Mouse (Mus musculus): ENCODE measurements at regions not wholly inside any gene's neighbourhood (a gene's known extent, or its start where the extent isn't known, plus 50 kb on each side); places are given as distances from the start of the nearest gene placed in this dataset.

- Histone ChIP-seq H3K4me2 (replicated peaks) (no peak overlapping the region), H3K36me3 (replicated peaks; ENCODE audit: control insufficient read depth, insufficient read depth) (no peaks in the 10 kb centered on the region), H3K27me3 (ENCODE audit: control insufficient read depth, insufficient read depth, low read length) (no peaks in the 10 kb centered on the region), H3K27ac (no peak overlapping the region), H3K9ac (no peak overlapping the region), H3K4me1 (replicated peaks; ENCODE audit: control insufficient read depth, insufficient read depth, low read length) (no peaks in the 10 kb centered on the region), H3K9me3 (ENCODE audit: control insufficient read depth, low read length) (no peaks in the 10 kb centered on the region), H3K4me3 (replicated peaks; ENCODE audit: low read length) (no peak overlapping the region)
- ATAC-seq (ENCODE audit: low FRiP score) (no peak), DNase-seq (ENCODE audit: low spot score) (no peak)
- 93% methylated on average over 15 of the region's 15 CpGs for WGBS
Measured at GRCm38 (mm10) chr6:31261797-31262540, 136.6 kb upstream of the Mkln1 start.

GRCm38 (mm10) chr6:31262651-31263050 lies 135.9 kb upstream of the Mkln1 start:
- WGBS, result 90% methylated on average over 8 of the region's 8 CpGs
- Histone ChIP-seq H3K27ac (no peak overlapping the region), H3K4me3 (replicated peaks; ENCODE audit: low read length) (no peak overlapping the region), H3K27me3 (ENCODE audit: control insufficient read depth, insufficient read depth, low read length) (no peaks in the 10 kb centered on the region), H3K36me3 (replicated peaks; ENCODE audit: control insufficient read depth, insufficient read depth) (no peaks in the 10 kb centered on the region), H3K9ac (no peak overlapping the region), H3K4me1 (replicated peaks; ENCODE audit: control insufficient read depth, insufficient read depth, low read length) (no peaks in the 10 kb centered on the region), H3K4me2 (replicated peaks) (no peak overlapping the region), H3K9me3 (ENCODE audit: control insufficient read depth, low read length) (no peaks in the 10 kb centered on the region)
- DNase-seq (ENCODE audit: low spot score), result no peak
- no peak for ATAC-seq (ENCODE audit: low FRiP score)

- ATAC-seq (ENCODE audit: low FRiP score) (no peak), DNase-seq (ENCODE audit: low spot score) (no peak)
- no peaks in the 10 kb centered on the region for H3K36me3 ChIP-seq (replicated peaks; ENCODE audit: control insufficient read depth, insufficient read depth)
- H3K4me1 ChIP-seq (replicated peaks; ENCODE audit: control insufficient read depth, insufficient read depth, low read length), result no peaks in the 10 kb centered on the region
- H3K27ac ChIP-seq, result no peak overlapping the region
- no peaks in the 10 kb centered on the region for H3K27me3 ChIP-seq (ENCODE audit: control insufficient read depth, insufficient read depth, low read length)
- 94% methylated on average over 6 of the region's 6 CpGs for WGBS
- no peak overlapping the region for H3K9ac ChIP-seq
- H3K9me3 ChIP-seq (ENCODE audit: control insufficient read depth, low read length), result no peaks in the 10 kb centered on the region
- no peak overlapping the region for H3K4me3 ChIP-seq (replicated peaks; ENCODE audit: low read length)
- H3K4me2 ChIP-seq (replicated peaks), result no peak overlapping the region
Measured at GRCm38 (mm10) chr6:31263821-31264220, 134.7 kb upstream of the Mkln1 start.

- Histone ChIP-seq H3K36me3 (replicated peaks; ENCODE audit: control insufficient read depth, insufficient read depth) (no peaks in the 10 kb centered on the region), H3K9me3 (ENCODE audit: control insufficient read depth, low read length) (no peaks in the 10 kb centered on the region), H3K4me3 (replicated peaks; ENCODE audit: low read length) (no peak overlapping the region), H3K4me1 (replicated peaks; ENCODE audit: control insufficient read depth, insufficient read depth, low read length) (no peaks in the 10 kb centered on the region), H3K27ac (no peak overlapping the region), H3K4me2 (replicated peaks) (no peak overlapping the region), H3K9ac (no peak overlapping the region), H3K27me3 (ENCODE audit: control insufficient read depth, insufficient read depth, low read length) (no peaks in the 10 kb centered on the region)
- 76% methylated on average over 17 of the region's 17 CpGs for WGBS
- ATAC-seq (ENCODE audit: low FRiP score) (no peak), DNase-seq (ENCODE audit: low spot score) (no peak)
Measured at GRCm38 (mm10) chr6:31266441-31267040, 132.0 kb upstream of the Mkln1 start.

- no peaks in the 10 kb centered on the region for H3K4me1 ChIP-seq (replicated peaks; ENCODE audit: control insufficient read depth, insufficient read depth, low read length)
- DNase-seq (ENCODE audit: low spot score), result no peak
- no peaks in the 10 kb centered on the region for H3K9me3 ChIP-seq (ENCODE audit: control insufficient read depth, low read length)
- no peak overlapping the region for H3K27ac ChIP-seq
- no peaks in the 10 kb centered on the region for H3K27me3 ChIP-seq (ENCODE audit: control insufficient read depth, insufficient read depth, low read length)
- H3K9ac ChIP-seq, result no peak overlapping the region
- WGBS, result 90% methylated on average over 2 of the region's 2 CpGs
- H3K4me3 ChIP-seq (replicated peaks; ENCODE audit: low read length), result no peak overlapping the region
- no peaks in the 10 kb centered on the region for H3K36me3 ChIP-seq (replicated peaks; ENCODE audit: control insufficient read depth, insufficient read depth)
- no peak overlapping the region for H3K4me2 ChIP-seq (replicated peaks)
- ATAC-seq (ENCODE audit: low FRiP score), result no peak
Measured at GRCm38 (mm10) chr6:31268057-31268456, 130.5 kb upstream of the Mkln1 start.

- no peak overlapping the region for H3K27ac ChIP-seq
- H3K4me3 ChIP-seq (replicated peaks; ENCODE audit: low read length), result no peak overlapping the region
- no peaks in the 10 kb centered on the region for H3K27me3 ChIP-seq (ENCODE audit: control insufficient read depth, insufficient read depth, low read length)
- no peak for DNase-seq (ENCODE audit: low spot score)
- H3K36me3 ChIP-seq (replicated peaks; ENCODE audit: control insufficient read depth, insufficient read depth), result no peaks in the 10 kb centered on the region
- 50% methylated on average over 5 of the region's 5 CpGs for WGBS
- H3K4me2 ChIP-seq (replicated peaks), result no peak overlapping the region
- ATAC-seq (ENCODE audit: low FRiP score), result no peak
- no peak overlapping the region for H3K9ac ChIP-seq
- H3K4me1 ChIP-seq (replicated peaks; ENCODE audit: control insufficient read depth, insufficient read depth, low read length), result no peaks in the 10 kb centered on the region
- no peaks in the 10 kb centered on the region for H3K9me3 ChIP-seq (ENCODE audit: control insufficient read depth, low read length)
Measured at GRCm38 (mm10) chr6:31273816-31274215, 124.7 kb upstream of the Mkln1 start.

GRCm38 (mm10) chr6:31274236-31274635 lies 124.3 kb upstream of the Mkln1 start:
- no peak overlapping the region for H3K27ac ChIP-seq
- no peak overlapping the region for H3K4me3 ChIP-seq (replicated peaks; ENCODE audit: low read length)
- no peak overlapping the region for H3K4me2 ChIP-seq (replicated peaks)
- H3K9me3 ChIP-seq (ENCODE audit: control insufficient read depth, low read length), result no peaks in the 10 kb centered on the region
- H3K27me3 ChIP-seq (ENCODE audit: control insufficient read depth, insufficient read depth, low read length), result no peaks in the 10 kb centered on the region
- no peak overlapping the region for H3K9ac ChIP-seq
- no peak for DNase-seq (ENCODE audit: low spot score)
- no peaks in the 10 kb centered on the region for H3K36me3 ChIP-seq (replicated peaks; ENCODE audit: control insufficient read depth, insufficient read depth)
- 32% methylated on average over 11 of the region's 11 CpGs for WGBS
- H3K4me1 ChIP-seq (replicated peaks; ENCODE audit: control insufficient read depth, insufficient read depth, low read length), result no peaks in the 10 kb centered on the region
- ATAC-seq (ENCODE audit: low FRiP score), result no peak

GRCm38 (mm10) chr6:31277792-31278191 lies 120.7 kb upstream of the Mkln1 start:
- no peak overlapping the region for H3K9ac ChIP-seq
- DNase-seq (ENCODE audit: low spot score) (no peak), ATAC-seq (ENCODE audit: low FRiP score) (no peak)
- no peaks in the 10 kb centered on the region for H3K36me3 ChIP-seq (replicated peaks; ENCODE audit: control insufficient read depth, insufficient read depth)
- H3K4me1 ChIP-seq (replicated peaks; ENCODE audit: control insufficient read depth, insufficient read depth, low read length), result no peaks in the 10 kb centered on the region
- WGBS, result 62% methylated on average over 9 of the region's 9 CpGs
- H3K4me2 ChIP-seq (replicated peaks), result no peak overlapping the region
- no peak overlapping the region for H3K4me3 ChIP-seq (replicated peaks; ENCODE audit: low read length)
- no peak overlapping the region for H3K27ac ChIP-seq
- H3K9me3 ChIP-seq (ENCODE audit: control insufficient read depth, low read length), result no peaks in the 10 kb centered on the region
- no peaks in the 10 kb centered on the region for H3K27me3 ChIP-seq (ENCODE audit: control insufficient read depth, insufficient read depth, low read length)

- DNase-seq (ENCODE audit: low spot score) (no peak), ATAC-seq (ENCODE audit: low FRiP score) (no peak)
- Histone ChIP-seq H3K9ac (no peak overlapping the region), H3K4me1 (replicated peaks; ENCODE audit: control insufficient read depth, insufficient read depth, low read length) (peaks cover 6% of the 10 kb centered on the region; the same call in 1 of the 2 replicates), H3K27me3 (ENCODE audit: control insufficient read depth, insufficient read depth, low read length) (no peaks in the 10 kb centered on the region), H3K4me2 (replicated peaks) (no peak overlapping the region), H3K27ac (no peak overlapping the region), H3K36me3 (replicated peaks; ENCODE audit: control insufficient read depth, insufficient read depth) (no peaks in the 10 kb centered on the region), H3K9me3 (ENCODE audit: control insufficient read depth, low read length) (no peaks in the 10 kb centered on the region), H3K4me3 (replicated peaks; ENCODE audit: low read length) (no peak overlapping the region)
- 28% methylated on average over 8 of the region's 8 CpGs for WGBS
Measured at GRCm38 (mm10) chr6:31283973-31284372, 114.6 kb upstream of the Mkln1 start.
